Mouse (Mus musculus): ENCODE measurements at regions not wholly inside any gene's neighbourhood (a gene's known extent, or its start where the extent isn't known, plus 50 kb on each side); places are given as distances from the start of the nearest gene placed in this dataset.

DNA sequence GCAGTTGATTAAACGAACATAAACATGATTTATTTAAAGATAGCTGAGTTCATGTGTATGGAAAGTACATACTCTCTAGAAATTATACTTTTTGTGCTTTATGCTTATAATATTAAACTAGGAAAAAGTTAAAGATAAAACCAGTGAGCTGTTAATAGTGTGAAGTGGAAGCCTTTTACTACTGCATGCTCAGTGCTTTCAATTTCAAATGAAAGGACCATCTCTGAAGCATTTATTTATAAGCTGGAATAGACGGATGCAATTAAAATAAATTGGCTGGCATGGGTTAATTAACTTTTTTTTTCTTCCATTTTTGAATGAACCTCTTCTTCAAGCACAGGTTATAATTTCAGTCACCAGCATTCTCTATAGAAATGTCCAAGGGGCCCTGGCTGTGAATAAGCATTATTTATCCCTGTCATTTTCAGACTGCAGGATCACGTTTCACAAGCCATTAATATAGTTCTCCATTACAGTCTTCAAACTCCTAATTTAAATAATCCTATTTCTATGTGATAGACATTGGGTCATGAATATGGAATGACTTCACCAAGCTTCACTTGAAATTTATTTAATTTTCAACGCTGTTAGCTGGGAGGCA, 396.8 kb upstream of the Cdh18 start:
- no peak overlapping the region for H3K4me3 ChIP-seq (ENCODE audit: low read depth, low read length)
- H3K4me2 ChIP-seq: no peak overlapping the region
- H3K36me3 ChIP-seq (ENCODE audit: control insufficient read depth, insufficient read depth, low read length): no peaks in the 10 kb centered on the region
- DNase-seq (ENCODE audit: low spot score) (no peak), ATAC-seq (replicated peaks; ENCODE audit: low FRiP score) (no peak)
- no peaks in the 10 kb centered on the region for H3K27me3 ChIP-seq (replicated peaks; ENCODE audit: control insufficient read depth, insufficient read depth, low read length)
- no peak overlapping the region for H3K27ac ChIP-seq (ENCODE audit: low read depth, low read length)
- no peaks in the 10 kb centered on the region for H3K4me1 ChIP-seq (replicated peaks; ENCODE audit: control insufficient read depth, insufficient read depth, low read length)
- no peaks in the 10 kb centered on the region for H3K9me3 ChIP-seq (ENCODE audit: control insufficient read depth, low read length)
- 76% methylated on average over 4 of the region's 4 CpGs for WGBS
- H3K9ac ChIP-seq (ENCODE audit: low read depth, low read length): no peak overlapping the region

GRCm38 (mm10) chr15:22152678-22153077, 396.1 kb upstream of the Cdh18 start:
- 34% methylated on average over 1 of the region's 1 CpGs for WGBS
- Histone ChIP-seq H3K4me3 (ENCODE audit: low read depth, low read length) (no peak overlapping the region), H3K27ac (ENCODE audit: low read depth, low read length) (no peak overlapping the region), H3K4me2 (no peak overlapping the region), H3K27me3 (replicated peaks; ENCODE audit: control insufficient read depth, insufficient read depth, low read length) (no peaks in the 10 kb centered on the region), H3K36me3 (ENCODE audit: control insufficient read depth, insufficient read depth, low read length) (no peaks in the 10 kb centered on the region), H3K9me3 (ENCODE audit: control insufficient read depth, low read length) (no peaks in the 10 kb centered on the region), H3K9ac (ENCODE audit: low read depth, low read length) (no peak overlapping the region), H3K4me1 (replicated peaks; ENCODE audit: control insufficient read depth, insufficient read depth, low read length) (no peaks in the 10 kb centered on the region)
- ATAC-seq (replicated peaks; ENCODE audit: low FRiP score): no peak
- DNase-seq (ENCODE audit: low spot score): no peak

- Histone ChIP-seq H3K36me3 (ENCODE audit: control insufficient read depth, insufficient read depth, low read length) (no peaks in the 10 kb centered on the region), H3K27ac (ENCODE audit: low read depth, low read length) (no peak overlapping the region), H3K4me1 (replicated peaks; ENCODE audit: control insufficient read depth, insufficient read depth, low read length) (no peaks in the 10 kb centered on the region), H3K9ac (ENCODE audit: low read depth, low read length) (no peak overlapping the region), H3K4me2 (no peak overlapping the region), H3K27me3 (replicated peaks; ENCODE audit: control insufficient read depth, insufficient read depth, low read length) (no peaks in the 10 kb centered on the region), H3K9me3 (ENCODE audit: control insufficient read depth, low read length) (no peaks in the 10 kb centered on the region), H3K4me3 (ENCODE audit: low read depth, low read length) (no peak overlapping the region)
- ATAC-seq (replicated peaks; ENCODE audit: low FRiP score) (no peak), DNase-seq (ENCODE audit: low spot score) (no peak)
- WGBS: 75% methylated on average over 5 of the region's 5 CpGs
These were observed 378.5 kb upstream of the Cdh18 start for GRCm38 (mm10) chr15:22170302-22170701.

DNA sequence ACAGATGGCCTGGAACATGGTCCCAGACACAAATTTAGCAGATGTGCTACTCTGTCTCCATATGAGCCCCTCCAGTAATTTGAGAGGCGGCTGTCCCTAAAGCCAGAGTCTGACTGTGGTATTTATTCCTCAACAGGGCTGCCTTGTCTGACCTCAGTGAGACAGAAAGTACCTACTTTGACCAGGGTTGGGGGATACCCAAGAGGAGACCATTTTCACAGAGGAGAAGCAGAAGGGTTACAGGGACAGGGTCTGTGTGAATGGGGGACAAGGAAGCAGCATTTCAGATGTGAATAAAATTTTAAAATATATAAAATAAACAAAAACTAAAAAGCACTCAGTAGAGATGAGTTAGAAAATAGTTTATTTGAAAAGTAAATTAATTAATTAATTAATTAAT, 339.8 kb upstream of the Cdh18 start:
- ATAC-seq (replicated peaks; ENCODE audit: low FRiP score) (no peak), DNase-seq (ENCODE audit: low spot score) (no peak)
- Histone ChIP-seq H3K27ac (ENCODE audit: low read depth, low read length) (no peak overlapping the region), H3K9ac (ENCODE audit: low read depth, low read length) (no peak overlapping the region), H3K27me3 (replicated peaks; ENCODE audit: control insufficient read depth, insufficient read depth, low read length) (no peaks in the 10 kb centered on the region), H3K36me3 (ENCODE audit: control insufficient read depth, insufficient read depth, low read length) (no peaks in the 10 kb centered on the region), H3K9me3 (ENCODE audit: control insufficient read depth, low read length) (no peaks in the 10 kb centered on the region), H3K4me1 (replicated peaks; ENCODE audit: control insufficient read depth, insufficient read depth, low read length) (no peaks in the 10 kb centered on the region), H3K4me3 (ENCODE audit: low read depth, low read length) (no peak overlapping the region), H3K4me2 (no peak overlapping the region)
- 90% methylated on average over 1 of the region's 1 CpGs for WGBS

GRCm38 (mm10) chr15:22232629-22233028, 316.2 kb upstream of the Cdh18 start:
- no peaks in the 10 kb centered on the region for H3K4me1 ChIP-seq (replicated peaks; ENCODE audit: control insufficient read depth, insufficient read depth, low read length)
- WGBS: 65% methylated on average over 4 of the region's 4 CpGs
- ATAC-seq (replicated peaks; ENCODE audit: low FRiP score) (no peak), DNase-seq (ENCODE audit: low spot score) (no peak)
- no peak overlapping the region for H3K9ac ChIP-seq (ENCODE audit: low read depth, low read length)
- no peak overlapping the region for H3K4me2 ChIP-seq
- no peaks in the 10 kb centered on the region for H3K36me3 ChIP-seq (ENCODE audit: control insufficient read depth, insufficient read depth, low read length)
- H3K27ac ChIP-seq (ENCODE audit: low read depth, low read length): no peak overlapping the region
- H3K9me3 ChIP-seq (ENCODE audit: control insufficient read depth, low read length): no peaks in the 10 kb centered on the region
- no peaks in the 10 kb centered on the region for H3K27me3 ChIP-seq (replicated peaks; ENCODE audit: control insufficient read depth, insufficient read depth, low read length)
- H3K4me3 ChIP-seq (ENCODE audit: low read depth, low read length): no peak overlapping the region

GRCm38 (mm10) chr15:22280919-22281318, 267.9 kb upstream of the Cdh18 start:
- Histone ChIP-seq H3K4me3 (ENCODE audit: low read depth, low read length) (no peak overlapping the region), H3K27ac (ENCODE audit: low read depth, low read length) (no peak overlapping the region), H3K27me3 (replicated peaks; ENCODE audit: control insufficient read depth, insufficient read depth, low read length) (no peaks in the 10 kb centered on the region), H3K4me1 (replicated peaks; ENCODE audit: control insufficient read depth, insufficient read depth, low read length) (no peaks in the 10 kb centered on the region), H3K9ac (ENCODE audit: low read depth, low read length) (no peak overlapping the region), H3K36me3 (ENCODE audit: control insufficient read depth, insufficient read depth, low read length) (no peaks in the 10 kb centered on the region), H3K9me3 (ENCODE audit: control insufficient read depth, low read length) (no peaks in the 10 kb centered on the region), H3K4me2 (no peak overlapping the region)
- no peak for ATAC-seq (replicated peaks; ENCODE audit: low FRiP score)
- no peak for DNase-seq (ENCODE audit: low spot score)
- 74% methylated on average over 1 of the region's 1 CpGs for WGBS

GRCm38 (mm10) chr15:22311016-22311415, 237.8 kb upstream of the Cdh18 start:
- 79% methylated on average over 5 of the region's 5 CpGs for WGBS
- no peaks in the 10 kb centered on the region for H3K4me1 ChIP-seq (replicated peaks; ENCODE audit: control insufficient read depth, insufficient read depth, low read length)
- DNase-seq (ENCODE audit: low spot score) (no peak), ATAC-seq (replicated peaks; ENCODE audit: low FRiP score) (no peak)
- no peak overlapping the region for H3K27ac ChIP-seq (ENCODE audit: low read depth, low read length)
- H3K9ac ChIP-seq (ENCODE audit: low read depth, low read length): no peak overlapping the region
- H3K36me3 ChIP-seq (ENCODE audit: control insufficient read depth, insufficient read depth, low read length): no peaks in the 10 kb centered on the region
- no peaks in the 10 kb centered on the region for H3K9me3 ChIP-seq (ENCODE audit: control insufficient read depth, low read length)
- no peak overlapping the region for H3K4me2 ChIP-seq
- no peak overlapping the region for H3K4me3 ChIP-seq (ENCODE audit: low read depth, low read length)
- no peaks in the 10 kb centered on the region for H3K27me3 ChIP-seq (replicated peaks; ENCODE audit: control insufficient read depth, insufficient read depth, low read length)

- no peak overlapping the region for H3K4me2 ChIP-seq
- H3K27me3 ChIP-seq (replicated peaks; ENCODE audit: control insufficient read depth, insufficient read depth, low read length): no peaks in the 10 kb centered on the region
- WGBS: 72% methylated on average over 7 of the region's 7 CpGs
- peaks cover 2% of the 10 kb centered on the region; the same call in 1 of the 2 replicates for H3K9me3 ChIP-seq (ENCODE audit: control insufficient read depth, low read length)
- no peak overlapping the region for H3K9ac ChIP-seq (ENCODE audit: low read depth, low read length)
- H3K4me1 ChIP-seq (replicated peaks; ENCODE audit: control insufficient read depth, insufficient read depth, low read length): no peaks in the 10 kb centered on the region
- no peak overlapping the region for H3K27ac ChIP-seq (ENCODE audit: low read depth, low read length)
- no peak overlapping the region for H3K4me3 ChIP-seq (ENCODE audit: low read depth, low read length)
- ATAC-seq (replicated peaks; ENCODE audit: low FRiP score): no peak
- no peak for DNase-seq (ENCODE audit: low spot score)
- no peaks in the 10 kb centered on the region for H3K36me3 ChIP-seq (ENCODE audit: control insufficient read depth, insufficient read depth, low read length)
These were observed 229.8 kb upstream of the Cdh18 start for GRCm38 (mm10) chr15:22318992-22319391.

DNA sequence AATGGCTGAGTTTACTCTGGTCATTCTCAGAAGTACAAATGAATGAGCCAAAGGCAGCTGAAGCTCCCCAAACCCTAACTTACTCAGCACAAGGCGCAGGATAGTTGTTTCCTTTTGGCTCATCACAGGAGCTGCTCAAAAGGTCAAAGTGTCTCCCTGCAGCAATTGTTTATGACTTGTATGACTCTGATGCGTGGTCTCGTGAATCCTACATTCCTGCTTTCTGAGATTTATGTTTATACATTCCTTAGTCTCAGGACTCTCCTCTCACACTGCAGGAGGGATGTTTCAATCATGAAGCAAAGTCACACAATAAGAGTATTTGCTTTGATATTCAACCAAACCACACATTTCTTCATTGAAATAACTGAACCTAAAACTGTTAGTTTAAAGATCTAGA, 209.9 kb upstream of the Cdh18 start:
- Histone ChIP-seq H3K36me3 (ENCODE audit: control insufficient read depth, insufficient read depth, low read length) (no peaks in the 10 kb centered on the region), H3K9ac (ENCODE audit: low read depth, low read length) (no peak overlapping the region), H3K4me1 (replicated peaks; ENCODE audit: control insufficient read depth, insufficient read depth, low read length) (no peaks in the 10 kb centered on the region), H3K4me2 (no peak overlapping the region), H3K4me3 (ENCODE audit: low read depth, low read length) (no peak overlapping the region), H3K27me3 (replicated peaks; ENCODE audit: control insufficient read depth, insufficient read depth, low read length) (no peaks in the 10 kb centered on the region), H3K9me3 (ENCODE audit: control insufficient read depth, low read length) (no peaks in the 10 kb centered on the region), H3K27ac (ENCODE audit: low read depth, low read length) (no peak overlapping the region)
- WGBS: 54% methylated on average over 3 of the region's 3 CpGs
- no peak for DNase-seq (ENCODE audit: low spot score)
- ATAC-seq (replicated peaks; ENCODE audit: low FRiP score): no peak

All from liver, embryonic 11.5 days (tissue).